Mouse (Mus musculus): ENCODE data around the gene Ubr1. TPM values are rescaled to one million over a fixed set of nuclear protein-coding genes. Genes with fewer than 3 reads are reported as not detected.

Ubr1 gene
- polyA plus RNA-seq, 1 experiment, result 12.1 TPM

DNA sequence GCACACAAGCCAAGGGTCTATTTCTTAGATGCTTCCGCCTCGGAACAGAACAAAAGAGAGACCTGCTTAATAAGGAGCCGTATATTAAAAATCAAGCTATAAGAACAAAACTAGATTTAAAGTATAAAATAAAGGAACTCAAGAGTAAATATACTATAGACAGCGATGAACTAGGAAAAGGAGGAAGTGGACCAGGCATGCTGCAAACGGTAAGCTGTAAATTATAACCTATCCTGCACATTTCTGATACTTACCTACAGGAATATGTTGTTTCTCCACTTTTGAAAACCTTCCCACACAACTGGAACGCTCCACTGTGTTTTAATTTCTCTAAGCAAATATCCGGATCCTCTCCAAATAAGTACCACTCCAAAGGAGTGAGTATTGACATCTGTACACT, 7.4 kb downstream of the Ubr1 start:
- 88% methylated on average over 7 of the region's 7 CpGs for WGBS
- Histone ChIP-seq H3K4me1 (ENCODE audit: control insufficient read depth, insufficient read depth, insufficient read length, low read length) (no peaks in the 10 kb centered on the region), H3K36me3 (ENCODE audit: control insufficient read depth, insufficient read depth, low read length) (peaks cover 5% of the 10 kb centered on the region; the same call in 1 of the 2 replicates), H3K27ac (ENCODE audit: insufficient read depth, low read depth, low read length) (no peak overlapping the region), H3K27me3 (ENCODE audit: control insufficient read depth, insufficient read depth, low read length) (no peaks in the 10 kb centered on the region), H3K4me3 (ENCODE audit: low read depth, low read length) (no peak overlapping the region)
- TF ChIP-seq CTCF (IDR thresholded peaks at IDR 0.05; ENCODE audit: extremely low read depth, insufficient read length, insufficient replicate concordance, low read depth, low read length) (no peak), POLR2A (IDR thresholded peaks at IDR 0.05; ENCODE audit: low read depth, low read length) (no peak)

DNA sequence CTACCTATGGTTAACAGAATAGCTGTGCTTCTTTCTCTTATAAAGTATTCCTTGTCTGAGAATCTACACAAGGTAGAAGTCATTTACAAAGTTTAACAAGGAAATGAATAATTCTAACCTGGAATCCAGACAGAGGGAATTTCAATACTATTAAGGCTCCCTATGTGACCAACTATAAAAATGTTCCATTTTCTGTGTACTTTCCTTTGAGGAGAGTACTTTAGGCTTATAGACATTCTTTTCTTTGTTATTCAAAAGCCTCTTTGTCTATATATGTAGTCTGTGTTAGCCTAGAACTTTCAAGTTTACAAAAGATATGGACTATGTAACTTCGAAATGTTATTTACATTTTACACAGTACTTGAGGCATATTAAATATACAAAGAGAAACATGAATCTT, 10.3 kb downstream of the Ubr1 start:
- Histone ChIP-seq H3K36me3 (ENCODE audit: control insufficient read depth, insufficient read depth, low read length) (peaks cover 5% of the 10 kb centered on the region), H3K4me3 (ENCODE audit: low read depth, low read length) (no peak overlapping the region), H3K27me3 (ENCODE audit: control insufficient read depth, insufficient read depth, low read length) (no peaks in the 10 kb centered on the region), H3K4me1 (ENCODE audit: control insufficient read depth, insufficient read depth, insufficient read length, low read length) (no peaks in the 10 kb centered on the region), H3K27ac (ENCODE audit: insufficient read depth, low read depth, low read length) (no peak overlapping the region)
- TF ChIP-seq POLR2A (IDR thresholded peaks at IDR 0.05; ENCODE audit: low read depth, low read length) (no peak), CTCF (IDR thresholded peaks at IDR 0.05; ENCODE audit: extremely low read depth, insufficient read length, insufficient replicate concordance, low read depth, low read length) (no peak)
- 73% methylated on average over 1 of the region's 1 CpGs for WGBS

DNA sequence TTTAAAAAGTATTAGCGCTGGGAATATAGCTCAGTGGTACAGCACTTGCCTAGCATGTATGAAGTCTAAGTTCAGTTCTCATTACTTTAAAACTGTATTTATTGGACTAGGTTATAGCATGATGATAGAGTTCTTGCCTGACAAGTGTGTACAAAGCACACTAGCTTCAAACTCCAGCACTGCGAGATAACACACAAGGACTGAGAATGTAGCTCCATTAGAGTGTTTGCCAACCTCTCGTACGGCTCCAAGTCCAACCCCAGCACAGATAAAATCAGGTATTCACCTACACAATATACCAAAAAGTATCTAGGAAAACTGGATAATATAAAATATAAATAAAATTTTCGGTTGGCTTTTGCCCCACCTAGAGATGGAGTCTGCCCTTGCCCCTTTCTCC, 10.7 kb downstream of the Ubr1 start:
- no peaks in the 10 kb centered on the region for H3K4me1 ChIP-seq (ENCODE audit: control insufficient read depth, insufficient read depth, insufficient read length, low read length)
- peaks cover 8% of the 10 kb centered on the region for H3K36me3 ChIP-seq (ENCODE audit: control insufficient read depth, insufficient read depth, low read length)
- no peak overlapping the region for H3K27ac ChIP-seq (ENCODE audit: insufficient read depth, low read depth, low read length)
- H3K4me3 ChIP-seq (ENCODE audit: low read depth, low read length), result no peak overlapping the region
- 89% methylated on average over 5 of the region's 5 CpGs for WGBS
- no peaks in the 10 kb centered on the region for H3K27me3 ChIP-seq (ENCODE audit: control insufficient read depth, insufficient read depth, low read length)
- TF ChIP-seq CTCF (IDR thresholded peaks at IDR 0.05; ENCODE audit: extremely low read depth, insufficient read length, insufficient replicate concordance, low read depth, low read length) (no peak), POLR2A (IDR thresholded peaks at IDR 0.05; ENCODE audit: low read depth, low read length) (no peak)

DNA sequence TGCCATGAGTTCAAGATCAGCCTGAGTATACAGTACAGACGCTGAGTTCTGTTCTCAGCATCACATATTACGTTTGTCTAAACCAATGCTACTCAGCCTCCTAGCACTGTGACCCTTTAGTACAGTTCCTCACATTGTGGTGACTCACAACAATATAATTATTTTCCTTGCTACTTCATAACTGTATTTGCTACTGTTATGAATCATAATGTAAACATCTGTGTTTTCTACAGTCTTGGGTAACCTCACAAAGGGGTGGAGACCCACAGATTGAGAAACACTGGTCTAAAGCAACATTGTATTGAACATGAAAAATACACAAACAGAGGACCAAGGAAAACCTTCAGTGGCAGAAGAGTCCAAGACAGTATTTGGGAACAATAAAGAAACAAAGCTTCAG, 11.2 kb downstream of the Ubr1 start:
- TF ChIP-seq CTCF (IDR thresholded peaks at IDR 0.05; ENCODE audit: extremely low read depth, insufficient read length, insufficient replicate concordance, low read depth, low read length) (no peak), POLR2A (IDR thresholded peaks at IDR 0.05; ENCODE audit: low read depth, low read length) (no peak)
- no peaks in the 10 kb centered on the region for H3K27me3 ChIP-seq (ENCODE audit: control insufficient read depth, insufficient read depth, low read length)
- 78% methylated on average over 2 of the region's 2 CpGs for whole genome bisulfite sequencing

DNA sequence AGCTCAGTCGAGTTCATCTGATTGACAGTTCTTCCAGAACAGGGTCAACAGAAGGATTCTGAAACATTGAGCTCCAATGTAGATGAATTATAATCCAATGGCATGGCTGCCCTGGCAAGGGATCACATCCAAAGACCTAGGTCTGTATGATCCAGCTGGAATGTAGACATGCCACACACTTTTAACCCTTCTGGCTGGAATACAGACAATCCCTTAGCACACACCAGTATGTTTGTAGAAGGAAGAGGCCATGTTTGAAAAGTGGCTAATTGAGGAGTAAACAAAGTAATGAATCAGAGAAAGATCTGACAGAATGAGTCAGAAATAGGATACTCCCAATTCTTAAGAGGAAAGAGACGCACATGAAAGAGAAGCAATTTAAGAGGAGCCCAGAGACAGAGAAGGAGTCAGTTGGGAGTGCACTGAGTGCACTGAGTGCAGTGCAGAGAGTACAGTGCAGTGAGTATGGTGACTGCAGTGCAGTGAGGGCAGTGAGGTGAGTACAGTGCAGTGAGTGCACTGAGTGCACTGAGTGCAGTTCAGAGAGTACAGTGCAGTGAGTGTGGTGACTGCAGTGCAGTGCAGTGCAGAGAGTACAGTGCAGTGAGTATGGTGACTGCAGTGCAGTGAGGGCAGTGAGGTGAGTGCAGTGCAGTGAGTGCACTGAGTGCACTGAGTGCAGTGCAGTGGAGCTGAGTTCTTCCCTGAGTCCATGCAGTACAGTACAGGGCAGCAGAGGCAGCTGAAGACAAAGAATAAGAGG, 18.2 kb downstream of the Ubr1 start:
- no peak for TF ChIP-seq POLR2A (IDR thresholded peaks at IDR 0.05; ENCODE audit: low read depth, low read length)
- no peak for TF ChIP-seq CTCF (IDR thresholded peaks at IDR 0.05; ENCODE audit: extremely low read depth, insufficient read length, insufficient replicate concordance, low read depth, low read length)
- no peak overlapping the region for H3K27ac ChIP-seq (ENCODE audit: insufficient read depth, low read depth, low read length)
- no peaks in the 10 kb centered on the region for H3K4me1 ChIP-seq (ENCODE audit: control insufficient read depth, insufficient read depth, insufficient read length, low read length)
- peaks cover 21% of the 10 kb centered on the region for H3K36me3 ChIP-seq (ENCODE audit: control insufficient read depth, insufficient read depth, low read length)
- no peaks in the 10 kb centered on the region for H3K27me3 ChIP-seq (ENCODE audit: control insufficient read depth, insufficient read depth, low read length)
- 64% methylated on average over 2 of the region's 2 CpGs for WGBS
- H3K4me3 ChIP-seq (ENCODE audit: low read depth, low read length), result no peak overlapping the region

More for the DNA sequence above, 11.2 kb downstream of the Ubr1 start:
- no peak overlapping the region for H3K27ac ChIP-seq (ENCODE audit: insufficient read depth, low read depth, low read length)
- H3K36me3 ChIP-seq (ENCODE audit: control insufficient read depth, insufficient read depth, low read length), result peaks cover 12% of the 10 kb centered on the region
- no peaks in the 10 kb centered on the region for H3K4me1 ChIP-seq (ENCODE audit: control insufficient read depth, insufficient read depth, insufficient read length, low read length)
- H3K4me3 ChIP-seq (ENCODE audit: low read depth, low read length), result no peak overlapping the region

DNA sequence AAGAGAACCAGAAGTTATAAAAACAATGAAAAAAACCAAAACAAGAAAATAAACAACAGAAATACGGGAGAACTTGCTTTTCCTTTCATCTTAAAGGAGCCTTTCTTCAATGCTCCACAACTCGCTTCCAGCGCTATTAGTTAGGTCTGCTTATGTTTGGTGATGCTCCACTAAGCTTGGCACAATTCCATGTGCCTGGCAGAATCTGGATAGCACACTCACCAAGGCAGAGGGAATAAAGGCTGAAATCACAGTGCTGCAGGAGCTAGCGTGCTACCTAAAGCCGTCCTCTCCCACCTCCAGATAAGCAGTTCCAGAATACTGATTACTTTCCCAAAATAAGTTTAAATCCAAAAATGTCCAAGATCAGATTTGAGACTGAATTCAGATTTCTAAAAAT, 19.3 kb downstream of the Ubr1 start:
- no peak overlapping the region for H3K27ac ChIP-seq (ENCODE audit: insufficient read depth, low read depth, low read length)
- 85% methylated on average over 5 of the region's 5 CpGs for WGBS
- H3K4me1 ChIP-seq (ENCODE audit: control insufficient read depth, insufficient read depth, insufficient read length, low read length), result no peaks in the 10 kb centered on the region
- H3K27me3 ChIP-seq (ENCODE audit: control insufficient read depth, insufficient read depth, low read length), result no peaks in the 10 kb centered on the region
- TF ChIP-seq CTCF (IDR thresholded peaks at IDR 0.05; ENCODE audit: extremely low read depth, insufficient read length, insufficient replicate concordance, low read depth, low read length) (no peak), POLR2A (IDR thresholded peaks at IDR 0.05; ENCODE audit: low read depth, low read length) (no peak)
- peaks cover 30% of the 10 kb centered on the region for H3K36me3 ChIP-seq (ENCODE audit: control insufficient read depth, insufficient read depth, low read length)
- no peak overlapping the region for H3K4me3 ChIP-seq (ENCODE audit: low read depth, low read length)

DNA sequence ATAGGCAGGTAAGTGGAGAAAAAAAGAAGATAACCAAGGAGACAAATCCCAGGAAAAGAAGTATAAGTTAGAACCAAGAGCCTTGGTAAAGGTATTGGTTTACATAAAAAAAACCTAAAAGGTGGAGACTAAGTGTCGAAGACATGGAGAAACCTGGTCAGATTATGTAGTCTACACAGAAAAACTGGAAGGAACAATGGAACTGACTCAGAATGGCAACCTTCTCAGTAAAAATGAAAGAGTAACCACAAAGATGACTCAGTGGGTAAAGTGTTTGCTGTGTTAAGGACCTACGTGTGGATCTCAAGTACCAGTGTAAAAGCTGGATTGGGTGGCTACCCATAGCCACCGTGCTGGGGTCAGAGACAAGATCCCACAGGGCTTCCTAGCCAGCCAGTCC, 37.5 kb downstream of the Ubr1 start:
- no peaks in the 10 kb centered on the region for H3K27me3 ChIP-seq (ENCODE audit: control insufficient read depth, insufficient read depth, low read length)
- 90% methylated on average over 3 of the region's 3 CpGs for WGBS
- no peaks in the 10 kb centered on the region for H3K4me1 ChIP-seq (ENCODE audit: control insufficient read depth, insufficient read depth, insufficient read length, low read length)
- H3K27ac ChIP-seq (ENCODE audit: insufficient read depth, low read depth, low read length), result no peak overlapping the region
- H3K4me3 ChIP-seq (ENCODE audit: low read depth, low read length), result no peak overlapping the region
- H3K36me3 ChIP-seq (ENCODE audit: control insufficient read depth, insufficient read depth, low read length), result peaks cover 32% of the 10 kb centered on the region
- TF ChIP-seq CTCF (IDR thresholded peaks at IDR 0.05; ENCODE audit: extremely low read depth, insufficient read length, insufficient replicate concordance, low read depth, low read length), result no peak
- no peak for TF ChIP-seq POLR2A (IDR thresholded peaks at IDR 0.05; ENCODE audit: low read depth, low read length)

All from small intestine, adult 2 months (tissue).